Mouse (Mus musculus) lung, embryonic 14.5 days (tissue): ENCODE data around the gene Iars2. TPM values are rescaled to one million over a fixed set of nuclear protein-coding genes. Genes with fewer than 3 reads are reported as not detected.
A peak's percentile ranks its signal among the peaks of the same experiment; 100 is the strongest.

Experiments
- ATAC-seq: fragments of 200-750 bp; cut with Nextera tagmentation; 2 replicates; pipeline ENCODE4 v1.8.0; 2017; ENCODE audit warnings: mild to moderate bottlenecking, moderate TSS enrichment, moderate library complexity; ENCODE audit not compliant: insufficient read depth
- DNase-seq: peaks from one replicate; pipeline ENCODE4 v3.0.0-alpha.2; 2015
- H3K27ac ChIP-seq: fragments of 300-500 bp; sonication (generic); 2 replicates; pipeline ENCODE4 v1.5.1; 2014; ENCODE audit warnings: low read depth, mild to moderate bottlenecking, moderate library complexity
- H3K27me3 ChIP-seq: fragments of 300-500 bp; sonication (generic); 2 replicates; pipeline ENCODE4 v1.6.1; 2014; ENCODE audit warnings: low read length, control low read depth; ENCODE audit not compliant: insufficient read depth
- H3K36me3 ChIP-seq: fragments of 300-500 bp; sonication (generic); 2 replicates; pipeline ENCODE4 v1.6.1; 2014; ENCODE audit warnings: control low read depth; ENCODE audit not compliant: insufficient read depth
- H3K4me1 ChIP-seq: fragments of 300-500 bp; sonication (generic); 2 replicates; pipeline ENCODE4 v1.6.1; 2014; ENCODE audit warnings: antibody characterized with exemption, control low read depth; ENCODE audit not compliant: insufficient read depth
- H3K4me2 ChIP-seq: fragments of 300-500 bp; sonication (generic); 2 replicates; pipeline ENCODE4 v1.6.1; 2014; ENCODE audit warnings: mild to moderate bottlenecking
- H3K4me3 ChIP-seq: fragments of 300-500 bp; sonication (generic); 2 replicates; pipeline ENCODE4 v1.5.1; 2014; ENCODE audit warnings: low read depth, low read length
- H3K9ac ChIP-seq: fragments of 300-500 bp; sonication (generic); 2 replicates; pipeline ENCODE4 v1.6.1; 2014
- H3K9me3 ChIP-seq: fragments of 300-500 bp; sonication (generic); 2 replicates; pipeline ENCODE4 v1.6.1; 2016; ENCODE audit warnings: low read depth, low read length, control low read depth
- CTCF ChIP-seq: IDR thresholded peaks from 2 replicates; pipeline ENCODE4 v1.5.1; 2016; ENCODE audit warnings: antibody characterized with exemption, low read depth
- WGBS: fragments of 180-500 bp; shearing (Covaris S2); extraction: QIAGEN DNeasy Blood & Tissue Kit; methylation state at CpG from one replicate; pipeline ENCODE4 v1.1.7; 2014; 5-methylcytosine and 5-hydroxymethylcytosine counted together
- polyA plus RNA-seq: library from polyadenylated mRNA; unstranded; fragments of >200 nt; fragmentation: Nextera tagmentation; extraction: Ambion mirVana; gene quantifications from 2 replicates; pipeline ENCODE4 v1.2.1, GENCODE M21; 2014

Gene Iars2
- polyA plus RNA-seq, 1 experiment from 2014 or later, result 33.5 TPM

DNA sequence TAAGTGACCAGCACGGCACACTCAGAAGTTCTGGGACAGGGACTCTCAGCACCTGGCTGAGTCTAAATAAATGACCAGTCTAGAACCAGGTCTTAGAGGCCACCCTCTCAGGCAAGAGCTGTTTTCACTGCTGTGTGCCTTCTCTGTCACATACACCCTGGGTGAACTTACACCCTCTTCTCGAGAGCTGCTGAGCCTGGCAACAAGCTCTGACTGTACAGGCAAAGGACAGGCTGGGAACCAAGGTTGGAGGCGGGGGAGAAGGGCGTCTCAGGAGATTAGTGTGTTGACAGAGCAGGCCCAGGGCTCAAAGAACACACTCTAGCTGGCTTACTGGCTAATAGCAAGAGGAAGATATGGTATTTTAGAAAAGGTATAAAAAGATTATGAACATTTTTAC is 20.3 kb downstream of the Iars2 start:
- TF ChIP-seq CTCF, result no peak
- Histone ChIP-seq H3K27ac (no peak overlapping the region), H3K4me3 (no peak overlapping the region), H3K4me2 (no peak overlapping the region), H3K27me3 (no peaks in the 10 kb centered on the region), H3K9me3 (no peaks in the 10 kb centered on the region), H3K9ac (no peak overlapping the region), H3K36me3 (peaks cover 48% of the 10 kb centered on the region), H3K4me1 (no peaks in the 10 kb centered on the region)
- ATAC-seq (peak; percentile 62; the same call in 1 of the 2 replicates), DNase-seq (peak; percentile 11)
- WGBS, result 42% methylated on average over 4 of the region's 4 CpGs

DNA sequence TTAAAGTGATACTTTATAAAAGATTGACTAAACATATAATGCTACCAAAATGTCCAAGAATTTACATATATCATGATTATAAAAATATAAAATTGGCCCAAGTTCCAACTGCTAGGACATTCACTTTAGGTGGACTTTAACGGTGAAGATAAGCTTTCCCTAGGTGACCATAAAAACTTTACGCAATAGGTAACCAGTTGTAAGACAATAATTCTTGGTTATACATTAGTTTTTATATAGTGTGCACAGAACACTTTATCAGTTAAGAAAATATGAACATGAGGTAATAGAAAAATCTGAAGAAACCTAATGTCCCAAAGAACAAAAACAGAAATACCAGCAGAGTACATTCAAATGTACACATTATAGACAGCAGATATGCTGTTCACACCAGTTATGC is 20.9 kb downstream of the Iars2 start:
- WGBS, result 98% methylated on average over 2 of the region's 2 CpGs
- DNase-seq, result no peak
- no peak overlapping the region for H3K9ac ChIP-seq
- H3K4me2 ChIP-seq, result no peak overlapping the region
- H3K4me3 ChIP-seq, result no peak overlapping the region
- no peaks in the 10 kb centered on the region for H3K4me1 ChIP-seq
- no peak for ATAC-seq
- H3K27me3 ChIP-seq, result no peaks in the 10 kb centered on the region
- no peaks in the 10 kb centered on the region for H3K9me3 ChIP-seq
- no peak overlapping the region for H3K27ac ChIP-seq
- TF ChIP-seq CTCF, result no peak
- H3K36me3 ChIP-seq, result peaks cover 42% of the 10 kb centered on the region

DNA sequence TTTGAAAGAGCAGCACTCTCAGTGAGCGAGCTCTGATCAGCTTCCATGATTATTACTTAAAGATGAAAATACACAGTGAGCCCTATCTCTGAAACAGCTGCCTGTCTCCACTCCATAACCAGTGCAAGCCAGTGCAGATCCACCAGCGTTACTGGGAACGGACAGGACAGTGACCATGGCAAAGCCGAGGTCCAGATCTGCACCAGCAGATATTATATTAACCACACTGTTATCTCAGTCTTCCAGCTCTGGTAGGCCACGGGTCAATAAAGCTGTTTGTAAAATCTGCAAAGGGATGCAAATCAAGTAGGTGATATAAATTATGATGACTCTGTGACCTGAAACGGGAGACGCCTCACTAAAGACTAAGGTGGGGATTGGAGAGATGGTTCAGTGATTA is 21.6 kb downstream of the Iars2 start:
- no peaks in the 10 kb centered on the region for H3K4me1 ChIP-seq
- 95% methylated on average over 7 of the region's 7 CpGs for WGBS
- no peak overlapping the region for H3K4me3 ChIP-seq
- H3K9me3 ChIP-seq, result no peaks in the 10 kb centered on the region
- TF ChIP-seq CTCF, result no peak
- no peak overlapping the region for H3K9ac ChIP-seq
- ATAC-seq, result no peak
- DNase-seq, result no peak
- no peak overlapping the region for H3K27ac ChIP-seq
- H3K27me3 ChIP-seq, result no peaks in the 10 kb centered on the region
- peaks cover 43% of the 10 kb centered on the region for H3K36me3 ChIP-seq
- no peak overlapping the region for H3K4me2 ChIP-seq

DNA sequence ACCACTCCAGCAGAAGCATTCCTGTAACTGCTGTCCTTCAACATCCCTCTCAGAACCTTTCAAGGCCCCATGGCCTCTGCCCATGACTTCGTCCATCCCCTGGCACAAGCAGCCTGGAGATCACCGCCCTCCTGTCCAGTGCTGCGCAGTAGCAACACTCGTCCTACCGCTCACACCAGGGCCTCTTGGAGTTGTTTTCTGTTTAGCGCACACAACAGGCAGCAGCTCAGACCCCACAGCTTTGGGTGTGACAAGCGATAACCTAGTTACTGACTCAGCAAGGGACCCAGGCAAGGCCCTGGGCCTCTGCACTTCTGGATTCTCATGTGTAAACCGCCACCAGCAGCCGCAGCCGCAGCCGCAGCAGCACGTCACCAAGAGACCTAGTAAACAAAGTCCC is 22.4 kb downstream of the Iars2 start:
- no peaks in the 10 kb centered on the region for H3K9me3 ChIP-seq
- no peak overlapping the region for H3K27ac ChIP-seq
- no peak for TF ChIP-seq CTCF
- no peak overlapping the region for H3K4me2 ChIP-seq
- ATAC-seq (no peak), DNase-seq (no peak)
- no peak overlapping the region for H3K9ac ChIP-seq
- no peaks in the 10 kb centered on the region for H3K4me1 ChIP-seq
- H3K27me3 ChIP-seq, result no peaks in the 10 kb centered on the region
- H3K36me3 ChIP-seq, result peaks cover 46% of the 10 kb centered on the region
- no peak overlapping the region for H3K4me3 ChIP-seq
- 98% methylated on average over 12 of the region's 12 CpGs for WGBS

DNA sequence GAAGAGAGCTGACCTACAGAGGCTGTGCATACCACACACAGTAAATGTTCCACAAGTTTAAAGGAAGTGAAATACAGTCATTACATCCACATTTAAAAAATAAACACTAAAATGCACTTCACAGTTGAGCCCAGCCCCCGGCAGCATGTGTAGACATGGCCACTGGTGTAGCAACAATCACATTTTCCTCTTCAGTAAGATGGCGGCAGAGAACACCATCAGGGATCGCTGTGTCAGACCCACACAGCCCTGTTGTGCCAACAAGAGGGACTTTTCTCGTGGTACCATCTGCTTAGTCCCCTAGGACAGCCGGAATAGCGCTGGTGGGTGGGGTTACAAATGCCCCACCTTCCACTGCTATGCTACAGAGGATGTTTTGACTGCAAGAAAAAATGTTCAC is 26.4 kb downstream of the Iars2 start:
- peaks cover 33% of the 10 kb centered on the region for H3K36me3 ChIP-seq
- 92% methylated on average over 6 of the region's 6 CpGs for WGBS
- no peak for TF ChIP-seq CTCF

DNA sequence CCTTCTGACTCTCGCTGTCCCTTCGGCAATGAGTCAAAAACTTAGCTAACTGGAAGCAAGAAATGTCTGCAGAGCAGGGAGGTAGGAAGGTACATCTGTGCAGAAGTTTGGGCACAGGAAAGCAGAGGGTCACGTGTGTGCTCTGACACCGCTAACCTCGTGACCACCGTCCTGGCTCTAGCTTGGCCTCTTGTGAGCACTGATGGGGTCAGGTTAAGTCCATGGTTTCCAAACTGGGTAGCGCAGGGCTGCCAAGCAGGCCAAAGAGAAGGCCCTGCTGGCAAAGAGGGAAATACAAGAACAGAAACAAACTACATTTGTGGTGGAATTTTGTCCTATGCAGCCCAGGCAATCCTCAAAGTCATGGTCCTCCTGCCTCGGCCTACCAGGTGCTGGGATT is 30.7 kb downstream of the Iars2 start:
- Histone ChIP-seq H3K9me3 (no peaks in the 10 kb centered on the region), H3K9ac (no peak overlapping the region), H3K27me3 (no peaks in the 10 kb centered on the region), H3K27ac (no peak overlapping the region), H3K4me3 (no peak overlapping the region), H3K4me2 (no peak overlapping the region), H3K36me3 (peaks cover 58% of the 10 kb centered on the region), H3K4me1 (no peaks in the 10 kb centered on the region)
- ATAC-seq, result no peak
- TF ChIP-seq CTCF, result no peak
- WGBS, result 90% methylated on average over 8 of the region's 8 CpGs
- no peak for DNase-seq

More for the DNA sequence above, 26.4 kb downstream of the Iars2 start:
- no peaks in the 10 kb centered on the region for H3K27me3 ChIP-seq
- no peak overlapping the region for H3K9ac ChIP-seq
- H3K4me1 ChIP-seq, result no peaks in the 10 kb centered on the region
- ATAC-seq (no peak), DNase-seq (no peak)
- H3K9me3 ChIP-seq, result no peaks in the 10 kb centered on the region
- no peak overlapping the region for H3K4me3 ChIP-seq
- H3K27ac ChIP-seq, result no peak overlapping the region
- no peak overlapping the region for H3K4me2 ChIP-seq

DNA sequence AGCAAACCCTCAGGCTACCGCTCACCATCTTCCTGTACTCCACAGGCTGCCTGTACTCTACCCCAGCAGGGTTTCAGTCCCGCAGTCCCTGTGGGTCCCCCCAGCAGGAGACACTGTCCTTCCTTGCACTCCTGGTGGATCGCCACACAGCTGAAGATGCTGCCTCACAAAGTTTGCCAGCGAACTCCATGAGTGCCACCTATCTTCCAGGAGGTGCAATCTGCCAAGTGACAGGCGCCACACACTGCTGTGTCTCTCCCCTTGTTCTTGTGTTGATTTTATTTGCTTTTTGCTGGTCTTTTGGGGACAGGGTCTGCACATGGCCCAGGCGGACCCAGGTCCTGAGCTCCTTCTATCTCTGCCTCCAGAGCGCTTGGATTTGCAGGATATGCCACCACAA is 32.3 kb downstream of the Iars2 start:
- no peak for TF ChIP-seq CTCF
- Histone ChIP-seq H3K9me3 (no peaks in the 10 kb centered on the region), H3K4me3 (no peak overlapping the region), H3K27me3 (no peaks in the 10 kb centered on the region), H3K9ac (no peak overlapping the region), H3K4me2 (no peak overlapping the region), H3K4me1 (no peaks in the 10 kb centered on the region), H3K36me3 (peaks cover 59% of the 10 kb centered on the region), H3K27ac (no peak overlapping the region)
- 87% methylated on average over 7 of the region's 7 CpGs for WGBS
- ATAC-seq, result no peak
- DNase-seq, result no peak

DNA sequence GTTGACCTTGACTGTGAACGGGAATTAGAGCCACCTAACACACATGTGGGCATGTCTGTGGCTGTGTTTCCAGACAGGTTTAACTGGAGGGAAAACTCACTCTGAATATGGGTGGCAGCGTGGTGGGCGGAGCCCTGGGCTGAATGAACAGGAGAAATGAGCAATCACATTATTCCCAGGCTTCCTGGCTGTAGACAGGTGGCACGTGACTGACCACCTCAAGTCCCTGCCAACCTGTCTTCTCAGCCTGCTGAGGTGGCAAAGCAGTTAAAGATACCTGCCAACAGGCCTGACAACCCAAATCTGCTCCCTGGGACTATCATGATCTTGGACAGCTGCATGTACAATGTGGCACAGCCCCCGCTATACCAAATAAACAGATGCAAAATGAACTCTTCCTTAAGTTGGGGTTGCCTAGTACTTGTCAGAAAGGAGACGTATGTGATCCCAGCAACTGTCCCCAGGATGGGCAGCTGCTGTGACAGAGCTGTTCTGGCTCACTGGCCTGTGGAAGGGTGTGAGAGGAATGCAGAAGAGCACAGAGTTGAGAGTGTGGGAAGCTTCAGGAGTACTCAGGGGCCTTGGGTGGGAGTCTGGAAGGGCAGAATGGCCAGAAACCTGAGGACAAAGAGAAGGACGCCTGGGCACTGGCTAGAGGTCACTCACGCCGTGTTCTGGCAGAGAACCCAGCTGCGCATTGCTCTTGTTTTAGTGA is 36.4 kb downstream of the Iars2 start:
- no peak for TF ChIP-seq CTCF
- H3K27ac ChIP-seq, result no peak overlapping the region
- H3K4me2 ChIP-seq, result no peak overlapping the region

More for the DNA sequence above, 36.4 kb downstream of the Iars2 start:
- Histone ChIP-seq H3K4me1 (no peaks in the 10 kb centered on the region), H3K27me3 (no peaks in the 10 kb centered on the region), H3K9me3 (no peaks in the 10 kb centered on the region), H3K36me3 (peaks cover 90% of the 10 kb centered on the region), H3K9ac (no peak overlapping the region), H3K4me3 (no peak overlapping the region)
- ATAC-seq, result no peak
- whole genome bisulfite sequencing, result 88% methylated on average over 10 of the region's 10 CpGs
- DNase-seq, result no peak
